Mouse (Mus musculus) liver, embryonic 16.5 days (tissue): Measurements from ENCODE around the gene Wdr70. TPM values are rescaled to one million over a fixed set of nuclear protein-coding genes. Genes with fewer than 3 reads are reported as not detected.

ENCODE experiments used
- ATAC-seq: fragments of 200-750 bp; cut with Nextera tagmentation; 2 replicates; pipeline ENCODE4 v1.8.0; 2017; ENCODE audit warnings: low read depth, mild to moderate bottlenecking, moderate number of reproducible peaks, moderate library complexity
- H3K27ac ChIP-seq: fragments of 300-500 bp; sonication (generic); 2 replicates; pipeline ENCODE4 v1.5.1; 2014; ENCODE audit warnings: mild to moderate bottlenecking, low read length
- H3K27me3 ChIP-seq: fragments of 300-500 bp; sonication (generic); 2 replicates; pipeline ENCODE4 v1.6.1; 2014; ENCODE audit warnings: low read depth, low read length, mixed read lengths; ENCODE audit not compliant: control insufficient read depth, insufficient read depth
- H3K36me3 ChIP-seq: fragments of 300-500 bp; sonication (generic); 2 replicates; pipeline ENCODE4 v1.6.1; 2014; ENCODE audit warnings: mild to moderate bottlenecking; ENCODE audit not compliant: control insufficient read depth, insufficient read depth
- H3K4me1 ChIP-seq: fragments of 300-500 bp; sonication (generic); 2 replicates; pipeline ENCODE4 v1.6.1; 2014; ENCODE audit warnings: low read depth, low read length, mixed read lengths; ENCODE audit not compliant: control insufficient read depth
- H3K4me2 ChIP-seq: fragments of 300-500 bp; sonication (generic); 2 replicates; pipeline ENCODE4 v1.6.1; 2014; ENCODE audit warnings: low read depth, low read length, mixed read lengths
- H3K4me3 ChIP-seq: fragments of 300-500 bp; sonication (generic); 2 replicates; pipeline ENCODE4 v1.5.1; 2014; ENCODE audit warnings: low read depth, mild to moderate bottlenecking, low read length
- H3K9ac ChIP-seq: fragments of 300-500 bp; sonication (generic); 2 replicates; pipeline ENCODE4 v1.6.1; 2014; ENCODE audit warnings: low read depth, low read length
- H3K9me3 ChIP-seq: fragments of 300-500 bp; sonication (generic); replicated peaks from 2 replicates; pipeline ENCODE4 v1.6.1; 2016; ENCODE audit warnings: low read length; ENCODE audit not compliant: control insufficient read depth
- WGBS: fragments of 180-500 bp; shearing (Covaris S2); extraction: QIAGEN DNeasy Blood & Tissue Kit; methylation state at CpG from one replicate; pipeline ENCODE4 v1.1.7; 2014; ENCODE audit not compliant: insufficient replicate concordance; 5-methylcytosine and 5-hydroxymethylcytosine counted together
- polyA plus RNA-seq: library from polyadenylated mRNA; unstranded; fragments of >200 nt; fragmentation: Nextera tagmentation; extraction: Ambion mirVana; gene quantifications from 2 replicates; pipeline ENCODE4 v1.2.1, GENCODE M21; 2015

Wdr70 gene
- polyA plus RNA-seq, 1 experiment from 2014 or later = 19.9 TPM

DNA sequence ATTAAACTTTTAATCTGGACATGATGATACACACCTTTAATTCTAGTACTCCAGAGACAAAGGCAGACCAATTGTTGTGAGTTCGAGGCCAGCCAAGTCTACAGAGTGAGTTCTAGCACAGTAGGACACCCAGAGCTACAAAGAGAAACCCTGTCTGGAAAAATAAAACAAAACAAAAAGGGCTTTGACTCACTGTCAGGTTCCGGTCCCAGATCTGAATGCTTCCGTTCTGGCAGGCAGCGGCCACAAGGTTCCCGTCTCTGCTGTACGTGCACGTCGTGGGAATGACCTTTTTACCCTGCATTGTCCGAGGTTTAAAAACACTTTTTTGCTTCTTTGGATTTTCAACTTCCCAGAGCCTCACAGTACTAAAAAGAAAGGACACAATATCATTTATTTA lies 122.2 kb downstream of the Wdr70 start:
- Histone ChIP-seq H3K27me3 (no peaks in the 10 kb centered on the region), H3K9ac (no peak overlapping the region), H3K27ac (no peak overlapping the region), H3K9me3 (no peaks in the 10 kb centered on the region), H3K4me3 (no peak overlapping the region), H3K36me3 (no peaks in the 10 kb centered on the region), H3K4me1 (no peaks in the 10 kb centered on the region), H3K4me2 (no peak overlapping the region)
- WGBS = 60% methylated on average over 9 of the region's 9 CpGs
- no peak for ATAC-seq

DNA sequence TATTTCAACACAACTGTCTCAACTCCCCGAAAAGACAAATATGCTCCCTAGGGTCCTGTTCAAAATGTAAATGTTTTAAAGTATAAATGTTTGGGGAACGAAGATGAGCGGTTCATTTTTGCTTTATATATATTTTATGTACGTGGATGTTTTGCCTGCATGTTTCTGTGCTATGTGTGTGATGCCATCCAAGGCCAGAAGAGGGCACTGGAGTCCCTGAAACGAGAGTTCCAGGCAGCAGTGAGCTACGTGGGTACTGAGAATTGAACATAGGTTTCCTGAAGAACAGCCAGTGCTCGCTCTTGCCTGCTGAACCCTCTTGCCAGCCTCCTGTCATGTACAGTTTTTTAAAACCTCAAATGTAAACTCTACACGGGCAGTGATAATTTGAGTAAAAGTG lies 124.6 kb downstream of the Wdr70 start:
- Histone ChIP-seq H3K4me3 (no peak overlapping the region), H3K27ac (no peak overlapping the region), H3K4me1 (no peaks in the 10 kb centered on the region), H3K9me3 (no peaks in the 10 kb centered on the region), H3K27me3 (no peaks in the 10 kb centered on the region), H3K9ac (no peak overlapping the region), H3K36me3 (no peaks in the 10 kb centered on the region), H3K4me2 (no peak overlapping the region)
- 71% methylated on average over 8 of the region's 8 CpGs for WGBS
- no peak for ATAC-seq

DNA sequence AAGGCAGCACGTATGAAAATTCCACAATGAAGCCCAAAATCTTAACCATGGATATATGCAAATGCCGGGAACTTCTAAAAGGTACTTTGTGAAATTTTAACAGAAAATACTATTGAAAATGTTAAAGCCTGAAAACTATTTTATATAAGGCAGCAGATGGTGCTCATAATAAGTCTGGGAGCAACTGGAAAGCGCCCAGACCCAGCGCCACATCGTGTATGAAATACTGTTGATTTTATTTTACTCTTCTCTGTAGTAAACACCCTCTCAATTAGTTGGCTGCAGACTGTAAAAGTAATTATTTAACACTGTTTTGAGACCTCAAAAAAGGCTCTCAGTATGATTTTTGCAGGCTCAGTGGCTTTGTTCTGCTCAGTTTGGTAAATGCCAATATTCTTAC lies 126.5 kb downstream of the Wdr70 start:
- H3K27ac ChIP-seq = no peak overlapping the region
- no peaks in the 10 kb centered on the region for H3K4me1 ChIP-seq
- H3K27me3 ChIP-seq = no peaks in the 10 kb centered on the region
- no peak overlapping the region for H3K4me3 ChIP-seq
- 82% methylated on average over 5 of the region's 5 CpGs for WGBS
- no peaks in the 10 kb centered on the region for H3K9me3 ChIP-seq
- H3K4me2 ChIP-seq = no peak overlapping the region
- H3K9ac ChIP-seq = no peak overlapping the region
- no peak for ATAC-seq
- no peaks in the 10 kb centered on the region for H3K36me3 ChIP-seq

DNA sequence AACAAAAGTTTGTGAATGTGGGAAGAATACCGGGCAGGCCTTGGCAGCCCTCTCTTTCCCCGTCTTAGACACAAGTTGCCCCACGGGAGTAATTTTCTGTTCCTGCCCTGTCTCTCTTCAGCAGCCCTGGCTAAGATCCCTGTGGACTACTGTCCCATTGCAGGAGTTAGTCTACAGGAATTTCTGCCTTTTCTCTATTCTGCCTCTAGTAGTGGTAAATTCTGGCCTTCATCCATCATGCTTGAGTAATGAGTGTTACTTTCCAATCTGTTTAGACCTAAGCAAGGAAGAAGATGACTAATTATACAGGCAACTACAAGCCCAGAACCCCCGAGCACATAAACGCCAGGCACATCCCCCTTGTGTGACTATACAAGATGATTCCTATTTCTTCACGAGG lies 136.2 kb downstream of the Wdr70 start:
- Histone ChIP-seq H3K4me2 (no peak overlapping the region), H3K27ac (no peak overlapping the region), H3K9ac (no peak overlapping the region), H3K36me3 (no peaks in the 10 kb centered on the region), H3K9me3 (no peaks in the 10 kb centered on the region), H3K4me3 (no peak overlapping the region), H3K27me3 (no peaks in the 10 kb centered on the region), H3K4me1 (no peaks in the 10 kb centered on the region)
- 74% methylated on average over 6 of the region's 6 CpGs for WGBS
- ATAC-seq = no peak

DNA sequence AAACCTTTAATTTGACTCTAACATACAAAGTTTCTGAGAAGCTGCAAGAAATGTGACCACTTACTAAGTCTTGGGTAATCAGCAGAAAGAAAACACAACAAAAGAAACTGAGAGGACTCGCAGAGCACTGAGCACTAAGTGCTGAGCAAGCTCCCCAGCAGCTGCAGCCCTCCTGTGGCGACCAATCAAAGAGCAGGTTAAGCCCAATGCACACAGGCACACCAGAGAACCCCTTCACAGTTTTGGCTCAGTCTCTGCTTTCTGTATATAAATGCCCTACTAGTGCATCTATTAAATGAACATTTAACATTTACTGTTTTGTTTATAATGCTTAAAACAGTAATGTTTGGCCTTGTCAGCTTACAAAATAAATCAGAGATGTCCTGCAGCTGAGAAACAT lies 137.5 kb downstream of the Wdr70 start:
- H3K9ac ChIP-seq = no peak overlapping the region
- no peak for ATAC-seq
- H3K27me3 ChIP-seq = no peaks in the 10 kb centered on the region
- 50% methylated on average over 2 of the region's 2 CpGs for WGBS
- no peaks in the 10 kb centered on the region for H3K36me3 ChIP-seq
- no peaks in the 10 kb centered on the region for H3K9me3 ChIP-seq
- no peak overlapping the region for H3K27ac ChIP-seq
- no peak overlapping the region for H3K4me2 ChIP-seq
- no peaks in the 10 kb centered on the region for H3K4me1 ChIP-seq
- no peak overlapping the region for H3K4me3 ChIP-seq

DNA sequence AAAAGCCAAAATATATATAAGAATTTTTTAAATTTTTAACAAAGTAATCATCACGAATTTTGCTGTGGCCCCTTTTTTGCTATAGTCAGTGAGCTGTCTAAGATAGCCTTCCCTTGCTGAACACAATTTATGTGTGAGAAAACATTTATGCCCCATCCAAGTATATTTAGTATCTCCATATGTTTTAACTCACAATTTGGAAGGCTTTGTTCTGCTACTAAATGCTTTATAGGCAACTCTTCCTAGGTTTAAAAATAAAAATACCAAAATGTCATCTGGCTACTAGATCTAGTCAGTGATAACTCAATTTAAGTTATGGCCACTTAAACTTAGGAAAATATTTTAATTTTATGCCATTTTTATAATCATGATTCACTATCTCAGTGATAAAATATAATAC lies 142.1 kb downstream of the Wdr70 start:
- Histone ChIP-seq H3K4me3 (no peak overlapping the region), H3K9me3 (no peaks in the 10 kb centered on the region), H3K9ac (no peak overlapping the region), H3K4me2 (no peak overlapping the region), H3K36me3 (no peaks in the 10 kb centered on the region), H3K4me1 (no peaks in the 10 kb centered on the region), H3K27ac (no peak overlapping the region), H3K27me3 (no peaks in the 10 kb centered on the region)
- WGBS = 57% methylated on average over 1 of the region's 1 CpGs
- ATAC-seq = no peak

DNA sequence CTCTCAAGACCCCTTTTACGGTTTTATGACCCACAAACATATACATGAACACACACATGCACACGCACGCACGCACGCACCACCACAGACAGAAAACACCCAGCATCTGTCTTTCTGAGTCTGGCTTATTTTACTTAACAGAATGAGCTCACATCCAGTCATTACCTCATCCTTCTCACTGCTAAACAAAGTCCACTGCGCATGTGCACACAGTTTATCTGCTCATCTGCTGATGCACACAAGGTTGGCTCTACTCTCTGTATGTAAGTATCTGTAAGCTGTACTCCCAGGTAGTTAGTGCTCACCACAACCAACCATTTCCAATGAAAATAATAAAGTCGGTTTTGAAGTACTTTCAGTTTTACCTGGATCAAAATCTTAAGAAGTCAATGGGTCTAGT lies 148.4 kb downstream of the Wdr70 start:
- Histone ChIP-seq H3K27me3 (no peaks in the 10 kb centered on the region), H3K36me3 (no peaks in the 10 kb centered on the region), H3K9ac (no peak overlapping the region), H3K4me3 (no peak overlapping the region), H3K9me3 (no peaks in the 10 kb centered on the region), H3K27ac (no peak overlapping the region), H3K4me1 (no peaks in the 10 kb centered on the region), H3K4me2 (no peak overlapping the region)
- 74% methylated on average over 7 of the region's 7 CpGs for WGBS
- ATAC-seq = no peak

DNA sequence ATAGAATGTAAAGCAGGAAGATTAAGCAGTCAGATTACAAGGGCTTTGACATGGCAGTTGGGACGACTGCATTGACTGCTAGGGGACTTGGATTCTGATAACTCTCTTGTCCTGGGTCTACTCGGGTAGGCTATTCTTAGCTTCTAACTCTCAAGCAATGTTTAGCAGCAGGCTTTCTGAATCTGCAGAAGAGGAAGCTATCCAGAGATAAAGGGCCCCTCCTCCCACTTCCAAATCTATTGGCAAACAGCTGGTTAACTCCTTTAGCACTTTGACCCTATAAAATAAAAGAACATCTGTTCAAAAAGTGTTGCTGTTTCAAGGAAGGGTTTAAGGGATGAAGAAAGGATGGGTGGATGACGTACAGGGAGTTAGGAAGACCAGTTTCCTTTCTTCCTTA lies 157.3 kb downstream of the Wdr70 start:
- Histone ChIP-seq H3K9ac (no peak overlapping the region), H3K27me3 (no peaks in the 10 kb centered on the region), H3K4me3 (no peak overlapping the region), H3K4me2 (no peak overlapping the region), H3K27ac (no peak overlapping the region), H3K4me1 (no peaks in the 10 kb centered on the region), H3K36me3 (no peaks in the 10 kb centered on the region), H3K9me3 (no peaks in the 10 kb centered on the region)
- no peak for ATAC-seq
- WGBS = 21% methylated on average over 3 of the region's 3 CpGs

DNA sequence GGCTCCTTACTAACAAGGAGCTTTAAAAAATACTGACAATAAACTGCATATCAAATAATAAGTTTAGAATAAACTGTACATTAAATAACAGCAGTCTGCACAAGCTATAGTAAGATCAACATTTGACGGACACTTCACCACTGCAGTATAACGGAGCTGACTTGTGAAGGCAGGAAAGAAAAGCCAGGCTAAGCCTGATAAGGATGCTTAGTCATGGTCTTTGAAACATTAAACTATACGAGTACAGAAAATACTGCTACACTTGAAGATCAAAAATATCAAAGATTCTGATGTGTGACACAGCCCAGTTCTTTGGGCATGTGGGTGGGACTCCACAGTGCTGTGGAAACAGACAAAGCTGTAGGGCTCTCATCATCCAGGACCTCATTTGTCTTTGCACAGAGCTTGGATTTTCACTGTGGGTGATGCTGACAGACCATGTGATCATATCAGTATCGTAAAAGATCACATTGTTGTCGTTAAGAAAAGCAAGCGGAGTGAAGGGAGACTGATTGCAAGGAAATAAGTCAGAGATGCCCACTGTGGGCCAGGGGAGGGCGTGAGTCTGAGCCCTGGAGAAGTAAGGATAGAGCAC lies 163.3 kb downstream of the Wdr70 start:
- Histone ChIP-seq H3K9me3 (no peaks in the 10 kb centered on the region), H3K4me2 (no peak overlapping the region), H3K36me3 (no peaks in the 10 kb centered on the region), H3K4me1 (no peaks in the 10 kb centered on the region), H3K9ac (no peak overlapping the region), H3K4me3 (no peak overlapping the region), H3K27me3 (no peaks in the 10 kb centered on the region), H3K27ac (no peak overlapping the region)
- 29% methylated on average over 7 of the region's 7 CpGs for WGBS
- no peak for ATAC-seq
